In the genomic region with DNA sequence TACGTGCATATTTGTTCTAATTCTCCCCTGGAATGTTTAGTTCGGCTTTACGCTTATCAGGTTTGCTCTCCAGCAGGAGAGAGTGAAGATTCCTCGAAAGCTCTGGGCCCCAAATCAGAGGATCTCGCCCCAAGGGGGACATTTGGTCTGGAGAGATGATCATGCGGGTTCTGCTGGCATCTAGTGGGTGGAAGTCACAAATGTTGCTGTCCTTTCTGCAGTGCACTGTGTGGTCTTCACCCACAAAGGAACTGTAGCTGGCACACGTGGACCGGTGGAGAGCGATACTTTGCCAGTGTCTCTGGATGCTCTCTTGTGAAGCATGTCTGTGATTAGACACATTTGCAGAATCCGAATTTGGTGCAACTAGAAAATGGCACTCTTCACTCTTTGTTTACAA, we compare ENCODE assay signal across 12 mouse cellular contexts.
A peak's percentile ranks its signal among the peaks of the same experiment; 100 is the strongest.
DNase-seq lines count a peak whose midpoint lies in the region; ATAC-seq and TF ChIP-seq lines count a peak whose summit lies in the region.
"Had no signal": no experiment of that assay in that cellular context is flagged by ENCODE, and none has a peak within 500 bp of the region (broad histone marks: within the 10 kb centered on the region; RNA-seq: fewer than 3 reads in every experiment).

No protein-coding gene starts in this region.

- DNase-seq in cerebellum, postnatal 25 days, result peak; percentile 10 to 30
- DNase-seq in cerebellum, adult 8-10 months, result no peak
- DNase-seq in kidney, postnatal 0 days (ENCODE audit: low spot score), result no peak
- no peak for DNase-seq in kidney, postnatal 14 days
- DNase-seq in right cerebral cortex, postnatal 4 days, result peak; percentile 17
- DNase-seq in right cerebral cortex, postnatal 25 days, result no peak
- DNase-seq in urinary bladder, postnatal 10 days (ENCODE audit: low spot score), result no peak
- DNase-seq in embryo, embryonic 10 days (ENCODE audit: low spot score), result no peak
- DNase-seq: gastrocnemius, postnatal 36 days had no signal

- no peak overlapping the region for H3K9ac ChIP-seq in kidney, postnatal 0 days (ENCODE audit: low read depth, low read length)
- H3K9ac ChIP-seq: embryonic facial prominence, embryonic 15.5 days; liver, embryonic 15.5 days; stomach, embryonic 15.5 days had no signal

- 83% methylated on average over 10 of the region's 10 CpGs for WGBS in kidney, postnatal 0 days

- peak; percentile 54 for TF ChIP-seq CTCF in kidney, postnatal 0 days (IDR thresholded peaks at IDR 0.05; ENCODE audit: low read depth)

- no peak overlapping the region for H3K27ac ChIP-seq in kidney, postnatal 0 days
- H3K27ac ChIP-seq: embryonic facial prominence, embryonic 15.5 days; liver, embryonic 15.5 days; stomach, embryonic 15.5 days had no signal

- no peak for ATAC-seq in kidney, postnatal 0 days (replicated peaks; ENCODE audit: low FRiP score, low read depth)

- H3K27me3 ChIP-seq in kidney, postnatal 0 days (ENCODE audit: insufficient read depth, low read length), result no peaks in the 10 kb centered on the region
- H3K27me3 ChIP-seq: embryonic facial prominence, embryonic 15.5 days; liver, embryonic 15.5 days; stomach, embryonic 15.5 days had no signal

- H3K4me2 ChIP-seq in kidney, postnatal 0 days (ENCODE audit: low read length), result no peak overlapping the region
- H3K4me2 ChIP-seq: embryonic facial prominence, embryonic 15.5 days; liver, embryonic 15.5 days; stomach, embryonic 15.5 days had no signal

- no peaks in the 10 kb centered on the region for H3K4me1 ChIP-seq in kidney, postnatal 0 days (replicated peaks; ENCODE audit: insufficient read depth, low read length)
- H3K4me1 ChIP-seq: liver, embryonic 15.5 days; stomach, embryonic 15.5 days had no signal

- H3K36me3 ChIP-seq in kidney, postnatal 0 days (ENCODE audit: insufficient read depth, low read length), result no peaks in the 10 kb centered on the region
- H3K36me3 ChIP-seq: embryonic facial prominence, embryonic 15.5 days; liver, embryonic 15.5 days; stomach, embryonic 15.5 days had no signal

- no peak overlapping the region for H3K4me3 ChIP-seq in kidney, postnatal 0 days (replicated peaks; ENCODE audit: low read depth, low read length)
- H3K4me3 ChIP-seq: embryonic facial prominence, embryonic 15.5 days; liver, embryonic 15.5 days; stomach, embryonic 15.5 days had no signal

- no peaks in the 10 kb centered on the region for H3K9me3 ChIP-seq in kidney, postnatal 0 days (replicated peaks; ENCODE audit: low read length)
- H3K9me3 ChIP-seq: embryonic facial prominence, embryonic 15.5 days; liver, embryonic 15.5 days; stomach, embryonic 15.5 days had no signal

Comparison
In these comparisons a context has a peak if more than half of its experiments do, and no peak if none do; other contexts are left out.
1. DNase-seq: peak in cerebellum, postnatal 25 days (2 of 2) and right cerebral cortex, postnatal 4 days (single experiment); none in cerebellum, adult 8-10 months (single experiment), kidney, postnatal 0 days (single experiment), kidney, postnatal 14 days (single experiment), right cerebral cortex, postnatal 25 days (single experiment), urinary bladder, postnatal 10 days (single experiment) and embryo, embryonic 10 days (single experiment).